Mouse (Mus musculus) ES-E14 (cell line): ENCODE results near the gene Dmrtc2. TPM values are rescaled to one million over a fixed set of nuclear protein-coding genes. Genes with fewer than 3 reads are reported as not detected.

Experiments used
- DNase-seq: peaks from one replicate; pipeline ENCODE4 v3.0.0-alpha.2; 2013; ENCODE audit warnings: low read depth, low spot score
- H3K27ac ChIP-seq: 2 replicates; pipeline ENCODE4 v1.5.1; 2012; ENCODE audit warnings: low read depth, mild to moderate bottlenecking, low read length, moderate library complexity, mixed read lengths; ENCODE audit not compliant: poor library complexity, insufficient read depth, severe bottlenecking
- H3K36me3 ChIP-seq: 2 replicates; pipeline ENCODE4 v1.6.1; 2012; ENCODE audit warnings: mild to moderate bottlenecking, low read length, moderate library complexity, mixed read lengths; ENCODE audit not compliant: control insufficient read depth, poor library complexity, insufficient read depth, severe bottlenecking
- H3K4me1 ChIP-seq, 2 experiments: fragments of 150-350 bp in 1 of 2; sonication (generic) in 1 of 2; 2 replicates each; pipeline ENCODE4 v1.6.1; 2012; ENCODE audit warnings: low read length in 2 of 2, mild to moderate bottlenecking in 1 of 2, mixed read lengths in 1 of 2; ENCODE audit not compliant: control insufficient read depth in 2 of 2, insufficient read depth in 2 of 2, poor library complexity in 1 of 2
- H3K4me3 ChIP-seq, 2 experiments: fragments of 150-350 bp in 1 of 2; sonication (generic) in 1 of 2; 2 replicates each; pipeline ENCODE4 v1.5.1; 2012; ENCODE audit warnings: low read length in 2 of 2, low read depth in 1 of 2, mild to moderate bottlenecking in 1 of 2, mixed read lengths in 1 of 2; ENCODE audit not compliant: insufficient read depth in 1 of 2, poor library complexity in 1 of 2, severe bottlenecking in 1 of 2
- H3K9ac ChIP-seq: 2 replicates; pipeline ENCODE4 v1.6.1; 2012; ENCODE audit warnings: low read depth, mild to moderate bottlenecking, low read length, mixed read lengths; ENCODE audit not compliant: poor library complexity, insufficient read depth, severe bottlenecking
- H3K9me3 ChIP-seq: fragments of 150-350 bp; sonication (generic); 2 replicates; pipeline ENCODE4 v1.6.1; 2012; ENCODE audit warnings: low read depth, mild to moderate bottlenecking, low read length; ENCODE audit not compliant: control insufficient read depth, insufficient read depth
- CHD2 ChIP-seq: IDR thresholded peaks from 2 replicates; pipeline ENCODE4 v1.6.1; 2014; ENCODE audit warnings: mild to moderate bottlenecking, low read depth, low read length, inconsistent platforms
- HCFC1 ChIP-seq: IDR thresholded peaks from 2 replicates; pipeline ENCODE4 v1.6.1; 2012; ENCODE audit warnings: low read length, inconsistent platforms, borderline replicate concordance; ENCODE audit not compliant: insufficient read depth
- MAFK ChIP-seq: IDR thresholded peaks from 2 replicates; pipeline ENCODE4 v1.6.1; 2014; ENCODE audit warnings: mild to moderate bottlenecking, low read depth, low read length, inconsistent platforms; ENCODE audit not compliant: insufficient read depth
- ZC3H11A ChIP-seq: IDR thresholded peaks from 2 replicates; pipeline ENCODE4 v1.6.1; 2012; ENCODE audit warnings: low read depth, mild to moderate bottlenecking, inconsistent platforms, low read length, borderline replicate concordance
- ZNF384 ChIP-seq: IDR thresholded peaks from 2 replicates; pipeline ENCODE4 v1.6.1; 2012; ENCODE audit warnings: low read depth, low read length, inconsistent platforms
- in situ Hi-C, 2 experiments: fragments of 600-800 bp; cut with MboI; formaldehyde crosslinking; loops; one replicate each; pipeline ENCODE4 v1.15.1; 2025; ENCODE audit warnings: low sequenced_read_pairs in 2 of 2, inconsistent platforms in 1 of 2; ENCODE audit not compliant: unreplicated experiment in 2 of 2
- total RNA-seq: library from RNA; depleted of rRNA; stranded (reverse); fragments of 300-350 nt; gene quantifications from 2 replicates; pipeline ENCODE4 v1.2.3, GENCODE M21; 2012

Dmrtc2 gene
- total RNA-seq, 1 experiment, result 0.54 TPM

DNA sequence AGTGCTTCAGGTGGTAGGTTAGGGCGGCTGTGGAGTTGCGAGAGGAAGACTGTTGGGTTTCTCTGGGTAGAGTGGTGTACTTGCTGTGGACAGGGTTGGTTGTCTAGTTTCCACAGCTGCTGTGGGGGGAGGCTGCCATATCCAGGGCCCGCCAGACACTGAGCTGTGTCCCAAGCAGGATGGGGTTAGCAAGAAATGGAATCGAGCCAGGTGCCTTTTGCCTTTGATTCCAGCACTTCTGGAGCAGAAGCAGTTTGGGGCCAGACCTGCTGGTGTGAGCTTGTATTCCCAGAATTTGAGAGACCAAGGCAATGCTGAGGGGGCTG, 16.4 kb downstream of the Dmrtc2 start:
- Histone ChIP-seq H3K36me3 (peaks cover 59% of the 10 kb centered on the region), H3K9me3 (no peaks in the 10 kb centered on the region), H3K27ac (peak overlapping the region; percentile 94), H3K4me1 (peaks cover 0 to 14% of the 10 kb centered on the region in 2 experiments; a peak in 1 of 4 replicates), H3K4me3 (peak overlapping the region; percentile 70 to 98), H3K9ac (peak overlapping the region; percentile 100)
- in situ Hi-C loops, result no loop called here
- TF ChIP-seq HCFC1 (no peak), CHD2 (no peak), MAFK (no peak)
- DNase-seq, result no peak

DNA sequence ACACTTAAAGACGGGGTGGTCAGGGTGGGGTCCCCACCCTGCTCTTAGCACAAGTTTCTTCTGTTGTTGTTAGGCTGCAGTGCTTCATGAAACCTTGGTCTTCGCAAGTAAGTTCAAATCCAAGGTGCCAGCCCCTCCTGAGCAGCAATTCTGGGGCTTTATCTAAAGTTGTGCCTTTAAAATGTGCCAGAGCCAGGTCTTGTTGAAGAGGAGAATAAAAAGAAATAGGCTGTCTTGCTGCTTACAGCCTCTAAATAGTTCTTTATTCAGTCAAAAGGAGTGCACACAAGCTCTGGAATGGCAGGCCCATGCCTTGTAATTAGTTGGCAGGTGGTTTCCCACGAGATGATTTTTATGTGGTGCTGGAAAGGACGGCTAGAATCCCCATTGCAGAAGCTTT, 17.2 kb downstream of the Dmrtc2 start:
- Histone ChIP-seq H3K27ac (peak overlapping the region; percentile 63; the same call in 1 of the 2 replicates), H3K36me3 (peaks cover 59% of the 10 kb centered on the region), H3K9me3 (no peaks in the 10 kb centered on the region), H3K9ac (peak overlapping the region; percentile 100), H3K4me1 (peaks cover 0 to 15% of the 10 kb centered on the region in 2 experiments; a peak in 2 of 4 replicates), H3K4me3 (peak overlapping the region; percentile 70 to 98; a peak in 3 of 4 replicates)
- in situ Hi-C loops, result no loop called here
- no peak for TF ChIP-seq ZNF384
- no peak for TF ChIP-seq CHD2
- no peak for TF ChIP-seq ZC3H11A
- no peak for TF ChIP-seq HCFC1
- TF ChIP-seq MAFK, result no peak
- no peak for DNase-seq

DNA sequence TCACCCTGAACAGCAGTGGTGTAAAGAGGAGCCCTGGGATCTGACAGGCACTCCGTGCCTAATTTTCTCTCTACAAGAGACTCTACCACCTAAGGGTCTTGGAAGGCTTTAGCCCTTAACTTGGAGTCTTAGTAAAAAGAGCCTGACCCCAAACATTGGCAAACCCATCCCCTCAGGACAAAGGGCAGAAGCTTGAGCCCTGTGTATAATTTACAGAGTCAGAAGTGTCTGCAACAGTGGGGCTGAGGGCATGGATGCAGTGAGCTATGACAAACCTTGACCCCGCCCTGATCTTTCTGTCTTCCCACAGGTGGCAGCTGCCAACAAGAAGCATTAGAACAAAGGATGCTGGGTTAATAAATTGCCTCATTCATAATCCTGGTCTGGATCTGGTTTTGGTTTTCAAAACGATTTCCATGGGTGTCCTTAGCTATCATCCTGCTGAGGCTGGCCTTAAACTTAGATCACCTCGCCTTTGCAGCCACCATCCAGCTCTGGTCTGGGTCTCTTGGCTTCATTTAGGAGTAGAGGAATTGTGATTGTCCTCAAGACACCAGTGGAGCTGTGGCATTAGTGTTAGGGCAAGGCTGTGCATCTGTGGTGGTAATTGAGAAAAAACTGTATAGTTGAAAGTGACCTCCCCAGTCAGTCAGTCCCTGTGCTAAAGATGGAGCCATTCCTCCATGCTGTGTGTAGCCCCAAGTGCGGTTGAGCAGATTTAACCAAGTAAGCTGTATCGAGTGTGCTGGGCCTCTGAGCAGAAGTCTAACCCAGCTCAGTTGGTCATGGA, 19.8 kb downstream of the Dmrtc2 start:
- H3K4me3 ChIP-seq, result no peak overlapping the region
- TF ChIP-seq MAFK, result no peak
- TF ChIP-seq CHD2, result 0 out of 2 replicates have a peak, but pooled peaks have one; percentile 3
- TF ChIP-seq HCFC1, result no peak
- TF ChIP-seq ZC3H11A, result no peak
- TF ChIP-seq ZNF384, result no peak
- 0 out of 2 replicates have a peak overlapping the region, but pooled peaks have one; percentile 8 for H3K27ac ChIP-seq

DNA sequence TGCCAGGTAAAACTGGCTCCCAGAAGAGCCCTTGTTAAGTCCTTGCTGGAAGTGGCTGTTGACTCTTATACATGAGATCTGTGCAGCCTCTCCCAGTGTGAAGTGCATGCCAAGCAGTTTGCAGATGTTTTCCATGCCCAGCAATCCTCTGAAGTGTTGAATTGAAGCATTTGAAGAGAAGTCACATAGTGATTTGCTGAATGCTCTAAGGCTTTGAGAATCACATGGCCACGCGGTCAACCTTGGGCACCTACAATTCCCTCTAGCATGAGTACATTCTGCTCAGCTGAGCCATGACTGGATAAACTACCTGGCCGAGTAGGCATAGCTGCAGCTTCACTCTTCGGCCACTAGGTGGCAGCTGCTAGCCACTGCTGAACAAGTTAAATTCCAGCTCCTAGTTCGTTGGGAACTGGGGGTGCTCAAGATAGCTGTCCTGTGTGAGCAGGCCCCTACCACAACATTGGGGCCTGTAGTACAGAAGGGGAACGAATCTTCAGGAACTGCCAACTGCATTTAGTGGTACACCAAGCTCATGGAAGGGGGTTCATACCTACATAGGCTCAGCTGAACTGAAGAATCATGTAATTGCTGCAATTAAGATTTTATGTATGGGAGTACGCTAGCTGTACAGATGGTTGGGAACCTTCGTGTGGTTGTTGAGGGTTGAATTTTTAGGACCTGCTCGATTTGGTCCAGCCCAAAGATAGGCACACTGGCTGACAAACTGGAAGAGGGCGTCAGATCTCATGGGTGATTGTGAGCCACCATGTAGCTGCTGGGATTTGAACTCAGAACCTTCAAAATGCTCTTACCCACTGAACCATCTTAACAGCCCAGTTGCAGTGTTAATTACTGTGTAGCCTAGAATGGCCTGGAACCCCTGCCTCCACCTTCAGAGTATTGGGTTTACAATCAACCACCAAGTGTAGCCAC, 20.7 kb downstream of the Dmrtc2 start:
- TF ChIP-seq MAFK, result peak; percentile 50; the same call in 1 of the 2 replicates
- no peak for TF ChIP-seq ZNF384
- TF ChIP-seq ZC3H11A, result no peak
- peak; percentile 57; the same call in 1 of the 2 replicates for TF ChIP-seq HCFC1
- Histone ChIP-seq H3K27ac (0 out of 2 replicates have a peak overlapping the region, but pooled peaks have one; percentile 8), H3K9ac (no peak overlapping the region), H3K4me1 (peaks cover 0 to 12% of the 10 kb centered on the region in 2 experiments; a peak in 2 of 4 replicates), H3K9me3 (no peaks in the 10 kb centered on the region), H3K4me3 (no peak overlapping the region), H3K36me3 (peaks cover 50% of the 10 kb centered on the region)
- in situ Hi-C loops, result no loop called here
- DNase-seq, result peak; percentile 85

More for the DNA sequence above, 19.8 kb downstream of the Dmrtc2 start:
- H3K36me3 ChIP-seq, result peaks cover 59% of the 10 kb centered on the region
- no peak overlapping the region for H3K9ac ChIP-seq
- DNase-seq, result no peak
- H3K9me3 ChIP-seq, result no peaks in the 10 kb centered on the region
- H3K4me1 ChIP-seq, result peaks cover 0 to 12% of the 10 kb centered on the region in 2 experiments; a peak in 2 of 4 replicates
- in situ Hi-C loops, result no loop called here
